Mouse (Mus musculus) kidney, adult 18-20 months (tissue): ENCODE measurements around the gene Srpk2.
"Not testable (repeated sequence)": the region's sequence is repeated elsewhere in the genome, so short reads cannot be mapped to it uniquely, and the experiment has no call there.

Source experiments
- DNase-seq: peaks from one replicate; pipeline ENCODE4 v3.0.0; 2021

The Srpk2 gene

DNA sequence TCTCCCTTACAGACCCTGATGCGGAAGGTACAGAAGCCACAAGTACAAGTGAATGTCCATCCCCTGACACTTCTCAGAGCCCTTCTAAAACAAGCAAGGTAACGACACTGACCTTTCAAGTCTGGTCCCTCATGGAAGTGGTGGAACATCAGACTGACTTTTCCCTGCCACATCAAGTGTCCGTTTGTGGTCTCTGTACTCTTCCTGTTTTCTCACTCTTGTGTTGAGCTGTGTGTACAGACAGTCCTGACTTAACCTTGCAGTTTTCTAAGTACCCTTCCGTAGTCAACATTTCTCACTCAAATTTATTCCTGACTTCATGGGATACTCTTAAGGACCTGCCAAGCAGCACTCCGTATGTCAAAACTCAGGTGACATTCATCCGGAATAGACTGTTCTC, 183.7 kb downstream of the Srpk2 start:
- no peak for DNase-seq

DNA sequence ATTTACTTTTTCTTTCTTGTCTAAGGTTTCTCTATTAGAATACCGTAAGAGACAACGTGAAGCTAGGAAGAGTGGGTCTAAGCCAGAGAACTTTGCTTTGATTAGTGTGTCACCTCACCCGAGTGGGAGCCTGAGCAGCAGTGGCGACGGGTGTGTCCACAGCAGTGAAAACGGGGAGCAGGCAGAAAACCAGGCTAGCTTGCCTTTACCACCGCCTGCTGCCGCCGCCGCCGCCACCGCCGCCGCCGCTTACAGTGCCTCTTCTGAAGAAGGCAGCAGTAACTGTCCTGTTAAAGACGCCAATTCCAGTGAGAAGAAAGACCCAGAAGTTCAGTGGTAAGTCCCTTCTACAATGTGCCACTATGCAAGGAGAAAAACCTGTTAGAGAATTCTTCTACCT, 185.2 kb downstream of the Srpk2 start:
- no peak for DNase-seq

GRCm38 (mm10) chr5:23497920-23498319, 186.5 kb downstream of the Srpk2 start:
- DNase-seq: no peak

- DNase-seq: no peak
Measured at GRCm38 (mm10) chr5:23496933-23497332, 187.5 kb downstream of the Srpk2 start.

DNA sequence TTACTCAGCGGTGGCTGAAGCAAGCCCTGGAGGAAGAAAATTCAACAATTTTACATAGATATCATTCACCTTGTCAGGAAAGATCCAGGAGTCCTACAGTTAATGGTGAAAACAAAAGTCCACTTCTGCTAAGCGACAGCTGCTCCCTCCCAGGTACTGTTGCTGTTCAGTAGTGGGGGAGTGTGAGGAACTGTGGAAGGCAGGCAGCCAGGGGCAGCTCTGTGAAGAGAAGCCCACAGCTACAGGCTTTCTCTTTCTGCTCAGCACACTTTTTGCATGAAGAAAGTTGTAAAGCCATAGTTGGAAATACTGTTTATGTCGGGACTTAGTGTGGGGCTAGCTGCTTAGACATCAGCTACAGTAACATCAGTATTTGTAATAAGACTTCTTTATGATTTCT, 188.0 kb downstream of the Srpk2 start:
- DNase-seq: no peak

DNA sequence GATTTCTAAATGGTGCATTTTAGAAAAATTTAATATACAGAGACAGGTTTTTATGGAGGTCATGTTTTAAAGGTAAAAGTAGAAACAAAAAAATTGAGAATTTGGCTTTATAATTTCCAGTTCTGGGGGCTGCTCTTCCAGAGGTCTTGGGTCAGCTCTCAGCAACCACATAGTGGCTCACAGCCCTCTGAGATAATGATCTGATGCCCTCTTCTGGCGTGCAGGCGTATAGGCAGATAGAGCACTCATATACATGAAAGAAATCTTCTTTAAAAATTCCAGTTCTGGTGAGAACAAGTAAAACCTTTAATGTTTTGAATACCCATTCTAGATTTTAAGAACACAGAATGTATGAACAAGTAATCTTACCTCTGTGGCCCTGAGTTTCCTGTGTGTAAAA, 193.6 kb downstream of the Srpk2 start:
- no peak for DNase-seq

- DNase-seq: no peak
Measured at GRCm38 (mm10) chr5:23489231-23489630, 195.2 kb downstream of the Srpk2 start.

DNA sequence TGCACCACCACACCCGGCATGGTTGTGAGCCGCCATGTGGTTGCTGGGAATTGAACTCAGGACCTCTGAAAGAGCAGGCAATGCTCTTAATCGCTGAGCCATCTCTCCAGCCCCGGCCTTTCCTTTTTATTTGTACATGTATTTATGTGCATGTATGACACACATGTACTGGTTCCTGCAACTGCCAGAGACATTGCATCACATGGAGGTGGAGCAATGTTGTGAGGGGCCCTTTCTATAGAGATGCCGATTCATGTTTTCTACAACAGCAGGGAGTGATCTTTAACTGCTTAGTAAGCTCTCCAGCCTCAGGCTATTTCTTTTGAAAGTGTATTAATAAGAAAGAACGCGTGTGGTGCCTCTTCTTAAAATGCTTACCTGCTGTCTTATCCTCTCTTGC, 200.6 kb downstream of the Srpk2 start:
- no peak for DNase-seq

- DNase-seq: no peak
Measured at GRCm38 (mm10) chr5:23473098-23473873, 211.1 kb downstream of the Srpk2 start.

- DNase-seq: no peak
Measured at GRCm38 (mm10) chr5:23466546-23466945, 217.9 kb downstream of the Srpk2 start.

DNA sequence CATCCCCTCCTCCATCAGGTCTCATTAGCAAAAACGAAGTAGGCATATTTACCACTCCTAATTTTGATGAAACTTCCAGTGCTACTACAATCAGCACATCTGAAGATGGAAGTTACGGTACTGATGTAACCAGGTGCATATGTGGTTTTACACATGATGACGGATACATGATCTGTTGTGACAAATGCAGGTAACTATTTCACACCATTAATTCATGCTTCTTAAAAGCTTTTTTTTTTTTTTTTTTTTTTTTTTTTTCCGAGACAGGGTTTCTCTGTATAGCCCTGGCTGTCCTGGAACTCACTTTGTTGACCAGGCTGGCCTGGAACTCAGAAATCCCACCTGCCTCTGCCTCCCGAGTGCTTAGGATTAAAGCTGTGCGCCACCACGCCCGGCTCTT, 219.7 kb downstream of the Srpk2 start:
- no peak for DNase-seq

GRCm38 (mm10) chr5:23464247-23464646, 220.2 kb downstream of the Srpk2 start:
- DNase-seq: no peak

- no peak for DNase-seq
Measured at GRCm38 (mm10) chr5:23461688-23462087, 222.7 kb downstream of the Srpk2 start.

DNA sequence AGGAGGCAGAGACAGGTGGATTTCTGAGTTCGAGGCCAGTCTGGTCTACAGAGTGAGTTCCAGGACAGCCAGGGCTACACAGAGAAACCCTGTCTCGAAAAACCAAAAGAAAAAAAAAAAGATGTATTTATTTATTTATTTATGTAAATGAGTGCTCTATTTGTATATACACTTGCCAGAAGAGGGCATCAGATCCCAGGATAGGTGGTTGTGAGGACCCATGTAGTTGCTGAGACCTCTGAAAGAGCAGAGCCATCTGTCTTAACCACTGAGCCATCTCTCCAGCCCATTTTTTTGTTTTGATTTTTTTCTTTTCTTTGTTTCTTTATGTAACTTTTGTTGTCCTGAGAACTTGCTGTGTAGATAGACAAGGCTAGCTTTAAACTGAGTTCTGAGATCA, 230.9 kb downstream of the Srpk2 start:
- DNase-seq: not testable (repeated sequence)
